Mouse (Mus musculus) kidney, postnatal 36 days (tissue): ENCODE data around the gene Clasp1.

ENCODE experiments used
- DNase-seq, 2 experiments: peaks; one replicate each; pipeline ENCODE4 v3.0.0; 2021 to 2022; ENCODE audit warnings: mixed read lengths in 2 of 2

Gene Clasp1

DNA sequence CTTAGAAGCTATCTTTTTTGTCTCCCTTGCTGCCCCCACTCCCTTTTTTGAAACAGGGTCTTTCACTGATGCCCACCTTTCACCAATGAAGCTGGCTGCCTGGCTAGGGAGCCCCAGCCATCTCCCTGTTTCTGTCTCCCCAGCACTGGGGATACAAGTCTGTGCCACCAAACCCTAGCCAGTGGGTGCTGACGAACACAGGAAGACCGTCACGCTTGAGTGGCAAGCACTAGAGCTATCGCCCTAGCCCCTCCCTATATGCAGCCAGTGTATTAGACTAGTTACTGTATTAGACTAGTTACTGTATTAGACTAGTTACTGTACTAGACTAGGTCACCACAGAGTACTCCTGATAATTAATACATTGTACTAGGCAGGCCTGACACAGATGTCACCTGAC is 66.0 kb downstream of the Clasp1 start:
- DNase-seq = no peak

DNA sequence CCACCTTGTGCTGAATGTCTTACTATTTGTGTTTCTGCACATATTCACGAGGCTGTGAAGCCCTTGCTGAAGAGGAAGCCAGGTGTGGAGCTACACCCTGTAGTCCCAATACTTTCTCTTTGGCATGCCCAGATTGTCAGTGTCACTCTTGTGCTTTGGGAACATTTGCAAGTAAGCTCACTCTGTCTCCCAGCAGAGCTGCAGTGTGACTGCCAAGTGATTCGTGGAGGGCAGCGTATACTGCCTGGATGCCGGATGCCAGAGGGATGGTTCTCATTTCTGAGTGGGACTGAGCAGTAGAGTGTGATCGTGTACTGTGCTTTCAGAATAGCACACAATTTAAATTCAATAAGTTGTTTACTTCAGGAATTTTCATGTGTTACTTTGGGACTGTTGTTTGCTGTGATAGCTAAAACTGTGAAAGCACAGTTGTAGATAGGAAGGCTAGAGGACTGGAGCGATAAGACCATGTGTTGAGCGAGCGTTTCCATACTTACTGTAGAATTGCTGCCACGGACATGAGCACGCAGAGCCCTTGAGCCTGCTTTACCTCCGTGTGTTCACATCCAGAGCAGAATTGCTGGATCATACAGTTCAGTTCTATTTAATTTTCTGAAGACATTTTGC is 68.5 kb downstream of the Clasp1 start:
- no peak for DNase-seq

- no peak for DNase-seq
Observed at GRCm38 (mm10) chr1:118457883-118458259, 69.0 kb downstream of the Clasp1 start.

GRCm38 (mm10) chr1:118458279-118458678 is 69.4 kb downstream of the Clasp1 start:
- DNase-seq = no peak

GRCm38 (mm10) chr1:118458963-118459920 is 70.4 kb downstream of the Clasp1 start:
- DNase-seq = peak; percentile 97 to 98

GRCm38 (mm10) chr1:118460716-118461115 is 71.9 kb downstream of the Clasp1 start:
- no peak for DNase-seq

DNA sequence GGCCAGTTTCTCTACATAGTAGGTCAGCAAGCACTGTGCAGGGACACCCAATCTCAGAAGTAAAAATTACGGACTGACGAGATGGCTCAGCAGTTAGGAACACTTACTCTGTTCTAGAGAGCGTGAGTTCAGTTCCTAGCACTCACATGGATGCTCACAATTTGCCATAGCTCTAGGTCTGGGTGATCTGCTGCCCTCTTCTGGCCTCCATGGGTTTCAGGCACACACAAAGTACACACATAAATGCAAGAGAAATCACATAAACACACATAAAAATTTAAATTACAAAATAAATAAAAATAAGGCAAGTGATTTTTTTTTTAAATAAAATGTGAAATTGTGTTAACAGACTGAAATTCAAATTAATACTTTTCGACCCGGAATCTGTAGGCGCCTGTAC is 77.2 kb downstream of the Clasp1 start:
- peak in 1 of 2 experiments; percentile 32 for DNase-seq

GRCm38 (mm10) chr1:118472386-118472785 is 83.5 kb downstream of the Clasp1 start:
- DNase-seq = no peak

GRCm38 (mm10) chr1:118476919-118477318 is 88.1 kb downstream of the Clasp1 start:
- peak; percentile 72 to 77 for DNase-seq

DNA sequence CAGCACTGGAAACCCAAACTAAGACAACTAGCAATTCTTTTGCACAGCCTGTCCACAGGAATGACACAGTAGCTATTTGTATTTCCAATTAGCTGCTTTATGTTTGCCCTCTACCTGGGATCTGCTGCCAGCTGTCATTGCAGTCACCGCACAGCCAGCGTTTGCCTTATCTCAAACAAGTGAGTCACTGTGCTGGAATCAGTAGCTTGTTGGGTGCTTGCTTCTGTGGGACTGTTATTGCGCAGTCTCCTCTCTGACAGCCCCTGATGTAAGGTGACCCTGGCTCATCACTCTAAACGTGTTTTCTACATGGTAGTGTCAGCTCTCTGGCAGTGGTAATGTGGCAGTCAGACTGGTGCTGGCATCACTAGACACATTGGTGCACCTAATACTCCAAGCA is 90.4 kb downstream of the Clasp1 start:
- DNase-seq = no peak

DNA sequence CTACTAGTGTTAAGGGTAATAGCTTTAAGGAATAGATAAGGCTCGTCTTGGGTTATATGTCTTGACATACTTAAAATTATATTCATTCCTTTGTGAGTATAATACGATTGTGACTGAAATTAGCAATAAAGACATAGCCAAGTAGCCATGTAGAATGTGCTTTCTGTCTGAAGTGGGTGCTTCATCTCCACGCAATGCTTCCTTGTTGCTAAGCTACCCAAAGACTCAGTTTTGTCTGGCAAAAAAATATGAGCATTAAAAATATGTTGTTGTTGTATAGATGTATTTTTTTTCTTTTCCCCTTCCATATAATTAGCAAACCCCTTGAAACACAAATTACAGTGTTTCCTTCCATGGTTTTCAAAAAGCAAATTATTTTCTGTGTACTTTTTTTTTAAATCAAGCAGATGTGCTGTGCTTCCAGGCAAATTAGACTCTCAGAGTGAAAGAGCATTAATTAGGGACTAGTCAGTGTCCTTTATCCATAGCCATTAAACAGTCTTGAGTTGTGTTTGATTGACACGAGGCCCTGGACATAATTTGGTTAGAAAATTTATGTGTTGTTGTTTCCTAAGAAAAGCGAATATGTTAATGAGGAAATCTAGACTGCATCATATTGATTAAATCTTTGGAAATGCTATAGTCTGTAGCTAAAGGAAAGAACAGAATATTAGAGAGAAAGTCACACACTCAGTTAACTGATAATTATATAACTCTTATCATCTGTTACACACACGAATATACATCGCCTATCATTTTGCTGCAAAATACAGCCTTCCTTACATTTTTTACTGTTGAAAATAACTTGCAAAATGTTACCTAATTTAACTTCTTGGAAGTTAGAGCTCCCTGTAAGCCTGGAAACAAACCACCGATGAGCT is 91.9 kb downstream of the Clasp1 start:
- no peak for DNase-seq

- DNase-seq = no peak
Observed at GRCm38 (mm10) chr1:118481365-118481702, 92.5 kb downstream of the Clasp1 start.

GRCm38 (mm10) chr1:118481703-118482102 is 92.8 kb downstream of the Clasp1 start:
- no peak for DNase-seq

DNA sequence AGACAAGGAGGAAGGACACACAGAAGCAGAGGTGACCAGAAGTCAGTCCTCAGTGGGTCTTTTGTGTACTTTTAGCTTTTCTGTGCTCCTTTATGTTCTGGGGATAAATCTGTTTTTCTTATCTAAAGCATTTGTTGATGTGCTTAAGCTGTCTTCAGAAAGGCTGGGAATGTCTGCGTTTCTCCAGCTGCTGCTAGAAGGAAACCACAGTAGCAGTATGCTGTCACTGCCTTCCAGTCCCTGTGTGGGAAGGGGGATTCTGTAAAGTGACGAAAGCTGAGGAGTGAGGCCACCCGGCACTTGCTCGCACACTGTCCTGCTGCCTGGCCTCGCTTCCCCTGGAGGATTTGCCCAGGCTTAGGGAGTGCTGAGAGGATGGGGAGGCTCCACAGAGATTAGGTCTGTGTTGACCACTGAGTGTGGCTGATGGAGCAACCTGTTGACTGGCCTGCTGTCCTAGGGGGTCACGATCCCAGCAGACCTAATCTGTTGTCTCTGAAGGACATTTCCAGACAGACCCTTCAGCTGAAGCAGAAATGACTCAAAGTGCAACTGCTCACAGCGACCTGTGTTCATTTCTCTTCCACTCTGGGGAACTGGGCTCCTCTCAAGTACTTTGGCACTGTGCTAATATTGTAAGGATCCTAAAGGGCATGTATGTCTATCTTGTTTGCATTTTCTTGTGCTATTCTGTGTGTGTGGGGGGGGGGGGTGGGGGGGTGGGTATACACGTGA is 93.6 kb downstream of the Clasp1 start:
- DNase-seq = no peak

DNA sequence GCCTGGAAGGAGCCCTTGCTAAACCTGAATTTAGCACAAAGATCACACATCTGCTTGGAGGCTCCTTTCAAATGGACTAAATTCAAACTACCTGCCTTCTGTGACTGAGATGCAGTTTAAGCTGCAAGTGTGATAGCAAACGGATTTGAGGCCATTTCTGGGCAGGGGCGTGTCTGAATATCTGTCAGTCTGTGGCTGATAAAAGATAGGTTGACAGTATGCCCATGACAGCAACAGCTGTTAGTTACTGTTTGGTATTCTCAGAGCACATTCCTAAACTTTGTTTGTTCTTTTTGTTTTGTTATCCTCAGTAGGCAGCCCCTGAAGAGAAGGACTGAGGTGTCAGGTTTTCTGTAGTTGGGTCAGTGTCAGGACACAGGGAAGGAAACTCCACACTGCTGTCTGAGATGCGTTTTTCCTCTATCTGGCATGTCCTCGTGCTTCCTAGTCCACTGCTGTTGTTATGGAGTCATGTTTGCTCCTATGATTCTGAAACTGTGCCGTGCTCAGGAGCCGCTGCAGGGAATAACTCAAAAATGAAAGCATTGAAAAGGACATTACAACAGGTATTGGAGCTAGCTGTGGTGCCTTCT is 94.7 kb downstream of the Clasp1 start:
- no peak for DNase-seq

GRCm38 (mm10) chr1:118485572-118485971 is 96.7 kb downstream of the Clasp1 start:
- DNase-seq = no peak

DNA sequence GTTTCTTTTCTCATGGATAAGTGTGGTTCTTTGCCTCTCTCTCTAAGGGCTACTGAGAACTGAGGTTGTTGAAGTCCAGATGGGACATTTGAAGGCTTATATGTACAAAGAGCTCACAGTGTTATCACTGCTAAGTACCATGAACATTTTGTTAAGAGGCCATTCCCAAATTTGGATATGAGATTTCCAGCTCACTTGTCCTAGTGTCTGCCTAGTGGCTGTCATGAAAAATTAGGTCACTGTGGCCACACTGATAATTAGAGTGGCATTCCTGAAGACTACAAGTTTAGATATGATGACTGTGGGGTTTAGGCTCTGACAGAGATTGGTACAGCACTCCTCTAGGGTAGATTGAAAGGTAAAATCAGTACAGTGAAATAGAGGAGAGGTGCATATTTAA is 97.2 kb downstream of the Clasp1 start:
- DNase-seq = no peak

GRCm38 (mm10) chr1:118492811-118493210 is 104.0 kb downstream of the Clasp1 start:
- no peak for DNase-seq

GRCm38 (mm10) chr1:118494551-118494950 is 105.7 kb downstream of the Clasp1 start:
- DNase-seq = no peak

GRCm38 (mm10) chr1:118498311-118498710 is 109.5 kb downstream of the Clasp1 start:
- peak; percentile 73 to 92 for DNase-seq

- DNase-seq = no peak
Observed at GRCm38 (mm10) chr1:118500606-118501005, 111.7 kb downstream of the Clasp1 start.

DNA sequence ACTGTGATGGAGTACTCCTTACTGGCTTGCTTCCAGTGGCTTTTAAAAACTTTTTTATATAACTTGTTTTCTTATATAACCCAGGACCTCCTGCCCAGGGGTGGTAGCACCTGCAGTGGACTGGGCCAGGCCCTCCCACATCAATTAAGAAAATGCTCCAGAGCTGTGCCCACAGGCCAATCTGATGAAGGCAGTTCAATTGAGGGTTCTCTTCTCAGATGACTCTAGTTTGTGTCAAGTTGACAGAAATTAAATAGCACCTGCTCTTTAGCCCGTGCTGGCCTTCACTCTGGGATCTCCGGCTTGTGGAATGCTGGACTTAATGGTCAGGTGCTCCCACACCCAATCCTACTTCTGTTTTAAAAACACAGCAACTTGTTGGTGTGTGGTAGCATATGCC is 112.8 kb downstream of the Clasp1 start:
- peak in 1 of 2 experiments; percentile 41 for DNase-seq
